Mouse (Mus musculus) intestine, embryonic 14.5 days (tissue): ENCODE measurements around the gene Atp23. TPM values are rescaled to one million over a fixed set of nuclear protein-coding genes. Genes with fewer than 3 reads are reported as not detected.

Experiments
- ATAC-seq: fragments of 200-750 bp; cut with Nextera tagmentation; replicated peaks from 2 replicates; pipeline ENCODE4 v1.8.0; 2017; ENCODE audit warnings: low read depth, moderate number of reproducible peaks, moderate TSS enrichment, moderate library complexity; ENCODE audit not compliant: low FRiP score, low TSS enrichment
- DNase-seq: peaks from one replicate; pipeline ENCODE4 v3.0.0-alpha.2; 2018; ENCODE audit warnings: low spot score
- H3K27ac ChIP-seq: fragments of 300-500 bp; sonication (generic); 2 replicates; pipeline ENCODE4 v1.5.1; 2014; ENCODE audit warnings: low read depth, mild to moderate bottlenecking, control low read depth
- H3K27me3 ChIP-seq: fragments of 300-500 bp; sonication (generic); replicated peaks from 2 replicates; pipeline ENCODE4 v1.6.1; 2014; ENCODE audit warnings: low read length, control low read depth; ENCODE audit not compliant: control insufficient read depth, insufficient read depth
- H3K36me3 ChIP-seq: fragments of 300-500 bp; sonication (generic); 2 replicates; pipeline ENCODE4 v1.6.1; 2014; ENCODE audit warnings: low read length, control low read depth; ENCODE audit not compliant: control insufficient read depth, insufficient read depth
- H3K4me1 ChIP-seq: fragments of 300-500 bp; sonication (generic); replicated peaks from 2 replicates; pipeline ENCODE4 v1.6.1; 2014; ENCODE audit warnings: low read length, control low read depth, mixed read lengths; ENCODE audit not compliant: control insufficient read depth, insufficient read depth
- H3K4me2 ChIP-seq: fragments of 300-500 bp; sonication (generic); 2 replicates; pipeline ENCODE4 v1.6.1; 2014; ENCODE audit warnings: low read length
- H3K4me3 ChIP-seq: fragments of 300-500 bp; sonication (generic); 2 replicates; pipeline ENCODE4 v1.5.1; 2014; ENCODE audit warnings: low read depth, low read length, control low read depth, mixed read lengths
- H3K9ac ChIP-seq: fragments of 300-500 bp; sonication (generic); 2 replicates; pipeline ENCODE4 v1.6.1; 2014; ENCODE audit warnings: mild to moderate bottlenecking, low read length
- H3K9me3 ChIP-seq: fragments of 300-500 bp; sonication (generic); 2 replicates; pipeline ENCODE4 v1.6.1; 2016; ENCODE audit warnings: low read length, control low read depth; ENCODE audit not compliant: control insufficient read depth
- WGBS: fragments of 180-500 bp; shearing (Covaris S2); extraction: QIAGEN DNeasy Blood & Tissue Kit; methylation state at CpG from one replicate; pipeline ENCODE4 v1.1.7; 2014; 5-methylcytosine and 5-hydroxymethylcytosine counted together
- polyA plus RNA-seq: library from polyadenylated mRNA; unstranded; fragments of >200 nt; fragmentation: Nextera tagmentation; extraction: Ambion mirVana; gene quantifications from 2 replicates; pipeline ENCODE4 v1.2.1, GENCODE M21; 2014

The Atp23 gene
- 21.8 and 22.9 TPM in 2 replicates for polyA plus RNA-seq

- ATAC-seq (peak; percentile 87), DNase-seq (peak; percentile 98)
- no peaks in the 10 kb centered on the region for H3K9me3 ChIP-seq
- peaks cover 6% of the 10 kb centered on the region; the same call in 1 of the 2 replicates for H3K4me1 ChIP-seq
- peaks cover 14% of the 10 kb centered on the region; the same call in 1 of the 2 replicates for H3K36me3 ChIP-seq
- peak within 1 kb of the TSS; percentile 98 for H3K4me2 ChIP-seq
- WGBS: under 1% methylated on average over 56 of the region's 56 CpGs
- H3K4me3 ChIP-seq: peak within 1 kb of the TSS; percentile 74
- H3K27ac ChIP-seq: peak within 1 kb of the TSS; percentile 57
- no peaks in the 10 kb centered on the region for H3K27me3 ChIP-seq
- peak within 1 kb of the TSS; percentile 71 for H3K9ac ChIP-seq
Observed at GRCm38 (mm10) chr10:126900821-126901487, at the start of gene Atp23. Atp23 (minus strand) TSS chr10:126901355.

- no peaks in the 10 kb centered on the region for H3K27me3 ChIP-seq
- H3K9me3 ChIP-seq: no peaks in the 10 kb centered on the region
- 84% methylated on average over 4 of the region's 4 CpGs for WGBS
- H3K4me2 ChIP-seq: no peak overlapping the region
- no peak for DNase-seq
- no peak overlapping the region for H3K27ac ChIP-seq
- H3K4me3 ChIP-seq: no peak overlapping the region
- no peak for ATAC-seq
- peaks cover 8% of the 10 kb centered on the region for H3K4me1 ChIP-seq
- no peaks in the 10 kb centered on the region for H3K36me3 ChIP-seq
- no peak overlapping the region for H3K9ac ChIP-seq
Observed at GRCm38 (mm10) chr10:126950572-126950971, 49.4 kb upstream of the Atp23 start.

GRCm38 (mm10) chr10:126949824-126950223 is 48.7 kb upstream of the Atp23 start:
- H3K27me3 ChIP-seq: no peaks in the 10 kb centered on the region
- H3K9ac ChIP-seq: no peak overlapping the region
- H3K4me1 ChIP-seq: peaks cover 8% of the 10 kb centered on the region
- no peak overlapping the region for H3K4me2 ChIP-seq
- no peaks in the 10 kb centered on the region for H3K36me3 ChIP-seq
- H3K4me3 ChIP-seq: no peak overlapping the region
- H3K27ac ChIP-seq: no peak overlapping the region
- ATAC-seq (no peak), DNase-seq (no peak)
- H3K9me3 ChIP-seq: no peaks in the 10 kb centered on the region
- WGBS: 42% methylated on average over 5 of the region's 5 CpGs

- Histone ChIP-seq H3K4me3 (no peak overlapping the region), H3K4me1 (peaks cover 8% of the 10 kb centered on the region), H3K27ac (no peak overlapping the region), H3K9ac (no peak overlapping the region), H3K27me3 (no peaks in the 10 kb centered on the region), H3K36me3 (no peaks in the 10 kb centered on the region), H3K9me3 (no peaks in the 10 kb centered on the region), H3K4me2 (no peak overlapping the region)
- ATAC-seq (no peak), DNase-seq (no peak)
- WGBS: 82% methylated on average over 5 of the region's 5 CpGs
Observed at GRCm38 (mm10) chr10:126945531-126945930, 44.4 kb upstream of the Atp23 start.

GRCm38 (mm10) chr10:126940949-126941348 is 39.8 kb upstream of the Atp23 start:
- Histone ChIP-seq H3K36me3 (no peaks in the 10 kb centered on the region), H3K9me3 (peaks cover 9% of the 10 kb centered on the region; the same call in 1 of the 2 replicates), H3K4me2 (no peak overlapping the region), H3K4me1 (peaks cover 5% of the 10 kb centered on the region), H3K27me3 (no peaks in the 10 kb centered on the region), H3K4me3 (no peak overlapping the region), H3K9ac (no peak overlapping the region), H3K27ac (no peak overlapping the region)
- WGBS: 64% methylated on average over 7 of the region's 7 CpGs
- no peak for ATAC-seq
- no peak for DNase-seq

GRCm38 (mm10) chr10:126935556-126936381 is 34.6 kb upstream of the Atp23 start:
- 34% methylated on average over 18 of the region's 18 CpGs for WGBS
- H3K9ac ChIP-seq: no peak overlapping the region
- no peaks in the 10 kb centered on the region for H3K36me3 ChIP-seq
- peak overlapping the region; percentile 91 for H3K27ac ChIP-seq
- ATAC-seq (peak; percentile 30; the same call in 1 of the 2 replicates), DNase-seq (peak; percentile 70)
- H3K27me3 ChIP-seq: no peaks in the 10 kb centered on the region
- no peak overlapping the region for H3K4me3 ChIP-seq
- H3K4me1 ChIP-seq: peaks cover 35% of the 10 kb centered on the region
- H3K4me2 ChIP-seq: peak overlapping the region; percentile 14
- peaks cover 9% of the 10 kb centered on the region; the same call in 1 of the 2 replicates for H3K9me3 ChIP-seq

GRCm38 (mm10) chr10:126935121-126935520 is 34.0 kb upstream of the Atp23 start:
- Histone ChIP-seq H3K27ac (peak overlapping the region; percentile 91), H3K27me3 (no peaks in the 10 kb centered on the region), H3K4me2 (peak overlapping the region; percentile 14; the same call in 1 of the 2 replicates), H3K9ac (no peak overlapping the region), H3K36me3 (no peaks in the 10 kb centered on the region), H3K4me3 (no peak overlapping the region), H3K4me1 (peaks cover 42% of the 10 kb centered on the region), H3K9me3 (peaks cover 9% of the 10 kb centered on the region; the same call in 1 of the 2 replicates)
- DNase-seq (peak; percentile 68), ATAC-seq (no peak; the same call in 1 of the 2 replicates)
- WGBS: 64% methylated on average over 8 of the region's 8 CpGs

- ATAC-seq (no peak), DNase-seq (no peak)
- Histone ChIP-seq H3K4me1 (peaks cover 47% of the 10 kb centered on the region), H3K4me2 (no peak overlapping the region), H3K4me3 (no peak overlapping the region), H3K27ac (peak overlapping the region; percentile 91), H3K9ac (no peak overlapping the region), H3K9me3 (peaks cover 9% of the 10 kb centered on the region; the same call in 1 of the 2 replicates), H3K27me3 (no peaks in the 10 kb centered on the region), H3K36me3 (no peaks in the 10 kb centered on the region)
- WGBS: 77% methylated on average over 13 of the region's 13 CpGs
Observed at GRCm38 (mm10) chr10:126934561-126934960, 33.4 kb upstream of the Atp23 start.
